Mouse (Mus musculus) telencephalon, adult 2 months (tissue): ENCODE measurements at regions not wholly inside any gene's neighbourhood (a gene's known extent, or its start where the extent isn't known, plus 50 kb on each side); places are given as distances from the start of the nearest gene placed in this dataset.
"Not testable (repeated sequence)": the region's sequence is repeated elsewhere in the genome, so short reads cannot be mapped to it uniquely, and the experiment has no call there.

Source experiments
- DNase-seq: peaks from one replicate; pipeline ENCODE4 v3.0.0-alpha.2; 2011; ENCODE audit warnings: low read depth, low spot score

- no peak for DNase-seq
These were observed 351.5 kb downstream of the Fut8 start for GRCm38 (mm10) chr12:77589416-77589815.

- no peak for DNase-seq
These were observed 356.2 kb downstream of the Fut8 start for GRCm38 (mm10) chr12:77594092-77594491.

DNA sequence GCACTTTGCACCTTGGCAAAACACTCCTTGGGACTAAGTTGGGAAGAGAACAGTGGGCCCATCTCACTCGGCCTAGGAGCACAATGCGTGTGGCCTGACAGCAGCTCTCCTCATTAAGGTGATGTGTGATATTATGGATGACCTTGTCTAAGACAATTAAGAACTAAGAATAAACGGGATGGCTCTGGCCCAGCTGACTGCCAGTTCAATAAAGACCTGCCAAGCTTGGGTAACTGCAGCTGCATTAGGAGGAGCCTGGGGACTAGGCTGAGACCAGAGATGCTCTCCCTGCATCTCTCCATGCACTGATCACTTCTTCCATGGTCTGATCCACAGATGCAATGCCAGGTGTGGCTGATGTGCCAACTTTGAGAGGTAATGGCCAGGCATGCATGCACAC, 356.7 kb downstream of the Fut8 start:
- DNase-seq = no peak

GRCm38 (mm10) chr12:77595821-77596220, 357.9 kb downstream of the Fut8 start:
- DNase-seq = no peak

DNA sequence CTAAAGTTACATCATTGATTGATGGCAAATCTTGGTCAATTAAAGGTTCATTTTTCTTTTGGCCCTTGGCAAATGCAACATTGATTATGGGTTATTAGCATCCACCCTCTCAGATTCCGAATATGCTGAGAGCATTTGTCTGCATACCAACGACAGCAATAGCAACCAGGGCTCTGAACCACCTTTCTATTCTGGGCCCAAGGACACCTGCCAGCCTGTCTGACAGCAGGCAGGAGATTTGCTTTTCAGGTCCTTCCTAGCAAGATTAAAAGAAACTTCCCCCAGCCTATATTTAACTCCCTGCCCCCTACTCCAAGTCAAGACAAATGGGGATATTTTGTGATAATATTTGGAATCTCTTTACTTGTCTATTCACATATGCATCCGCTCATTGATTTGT, 358.8 kb downstream of the Fut8 start:
- DNase-seq = no peak

DNA sequence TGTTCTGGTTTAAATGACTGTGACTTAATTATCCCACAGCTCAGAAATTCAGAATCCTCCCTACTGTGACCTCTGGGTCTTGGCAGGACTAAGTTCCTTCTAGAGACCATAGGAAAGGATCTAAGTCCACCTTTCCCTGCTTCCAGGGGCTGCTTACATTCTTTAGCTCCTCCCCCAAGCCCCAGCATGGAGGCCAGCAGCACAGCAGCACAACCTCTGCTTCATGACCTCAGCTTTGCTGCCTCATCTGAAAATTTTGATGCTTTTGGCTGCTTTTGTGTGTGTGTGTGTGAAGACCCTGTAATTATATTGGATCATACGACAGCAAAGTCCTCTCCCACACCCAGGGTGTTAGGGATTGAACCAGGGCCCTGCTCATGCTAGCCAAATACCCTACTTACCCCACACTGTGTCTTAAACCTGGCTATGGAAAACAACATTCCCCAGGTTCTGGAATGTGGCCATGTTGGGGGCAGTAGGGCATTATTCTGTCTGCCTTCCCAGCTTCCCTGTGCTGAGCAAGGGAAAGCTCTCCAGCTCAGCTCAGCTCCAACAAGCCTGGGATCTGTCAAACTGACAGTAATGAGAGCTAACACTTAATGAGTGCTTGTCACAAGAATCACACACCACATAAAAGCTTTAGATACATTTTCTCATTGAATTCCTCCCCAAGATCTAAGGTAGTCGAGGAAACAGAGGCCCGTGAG, 359.9 kb downstream of the Fut8 start:
- DNase-seq = no peak

- no peak for DNase-seq
These were observed 360.4 kb downstream of the Fut8 start for GRCm38 (mm10) chr12:77598334-77598715.

DNA sequence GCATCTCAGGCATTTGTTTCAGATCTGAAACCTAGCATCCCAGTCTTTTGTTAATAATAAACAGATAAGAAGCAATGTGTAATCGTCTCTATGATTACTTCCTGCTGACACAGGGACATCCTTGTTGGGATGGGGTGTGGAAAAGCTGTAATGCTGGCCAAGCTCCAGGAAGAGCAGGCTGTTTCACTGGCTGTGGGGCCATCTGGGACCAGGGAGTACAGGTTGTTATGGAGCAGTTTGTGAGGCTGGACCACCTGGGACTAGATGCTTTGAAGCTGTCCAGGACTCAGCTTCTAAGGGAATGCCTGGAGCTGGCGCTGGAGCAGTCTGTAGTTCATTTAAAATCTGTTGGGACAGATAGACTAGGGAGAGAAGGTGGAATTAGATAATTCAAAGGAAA, 361.5 kb downstream of the Fut8 start:
- DNase-seq = no peak

DNA sequence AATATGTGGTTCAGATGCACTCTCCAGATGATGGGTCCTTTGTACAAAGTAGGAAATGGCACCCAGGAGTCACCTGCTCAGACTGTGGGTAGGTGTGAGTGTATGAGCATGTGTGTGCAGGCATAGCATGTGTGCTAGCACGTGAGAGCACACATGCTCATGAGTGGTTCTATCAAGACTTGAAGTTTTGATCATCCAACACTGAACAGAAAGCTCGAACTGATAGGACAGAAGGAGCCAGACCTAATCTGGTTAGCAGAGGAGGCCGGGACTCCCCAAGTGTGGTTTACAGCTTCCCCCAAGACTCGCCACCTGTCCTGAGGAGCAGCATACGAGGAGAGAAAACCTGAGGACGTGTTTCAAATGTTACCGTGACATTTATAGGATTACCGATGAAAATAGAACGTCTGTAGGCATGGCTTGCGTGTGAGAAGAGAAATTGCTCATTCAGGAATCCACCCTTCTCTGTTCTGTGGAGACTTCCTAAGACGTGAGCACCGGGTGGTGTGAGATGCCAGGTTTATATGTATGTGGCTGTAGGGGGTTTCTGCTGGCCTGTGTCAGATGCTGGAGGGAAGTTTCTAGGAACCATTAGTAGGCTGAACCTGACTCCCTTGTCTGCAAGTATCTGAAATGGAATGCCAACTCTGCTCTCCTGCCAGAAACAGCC, 366.0 kb downstream of the Fut8 start:
- peak; percentile 59 for DNase-seq

DNA sequence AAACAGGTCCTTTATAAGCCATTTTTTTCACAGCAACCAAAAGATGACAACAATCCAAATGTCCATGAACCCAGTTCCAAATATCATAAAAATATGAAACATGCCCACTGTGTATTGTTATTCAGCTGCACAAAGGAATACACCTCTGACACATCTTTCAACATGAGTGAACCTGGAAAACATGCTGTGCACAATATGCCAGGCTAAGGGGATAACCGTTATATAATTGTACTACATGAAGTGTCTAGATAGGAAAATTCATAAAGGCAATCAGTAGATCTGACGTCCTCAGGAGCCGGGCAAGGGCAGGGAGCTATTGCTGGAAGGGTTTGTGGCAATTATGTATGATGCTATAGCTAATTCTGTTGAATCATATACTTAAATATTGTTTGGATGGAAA, 379.6 kb downstream of the Fut8 start:
- DNase-seq = no peak

DNA sequence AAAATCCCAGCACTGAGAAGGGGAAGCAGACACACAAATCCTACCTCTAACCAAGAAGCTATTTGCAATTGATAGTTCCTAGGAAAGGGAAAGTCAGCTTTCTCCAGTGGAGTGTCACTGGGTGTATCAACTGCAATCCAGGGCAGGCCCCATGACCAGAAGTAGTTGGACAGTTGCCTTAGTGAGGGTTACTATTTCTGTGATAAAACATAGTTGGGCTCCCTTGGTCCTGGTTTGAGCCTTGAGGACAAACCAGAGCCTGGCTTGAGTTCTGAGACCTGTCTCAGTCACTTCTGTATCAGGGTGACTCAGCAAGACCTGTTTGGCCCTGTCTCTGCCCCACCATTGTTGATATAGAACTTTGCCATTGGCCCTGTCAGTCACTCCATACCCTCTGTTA, 384.3 kb downstream of the Fut8 start:
- DNase-seq = no peak

GRCm38 (mm10) chr12:77624323-77624722, 386.4 kb downstream of the Fut8 start:
- DNase-seq = not testable (repeated sequence)

- DNase-seq = no peak
These were observed 390.5 kb downstream of the Fut8 start for GRCm38 (mm10) chr12:77628358-77628850.

DNA sequence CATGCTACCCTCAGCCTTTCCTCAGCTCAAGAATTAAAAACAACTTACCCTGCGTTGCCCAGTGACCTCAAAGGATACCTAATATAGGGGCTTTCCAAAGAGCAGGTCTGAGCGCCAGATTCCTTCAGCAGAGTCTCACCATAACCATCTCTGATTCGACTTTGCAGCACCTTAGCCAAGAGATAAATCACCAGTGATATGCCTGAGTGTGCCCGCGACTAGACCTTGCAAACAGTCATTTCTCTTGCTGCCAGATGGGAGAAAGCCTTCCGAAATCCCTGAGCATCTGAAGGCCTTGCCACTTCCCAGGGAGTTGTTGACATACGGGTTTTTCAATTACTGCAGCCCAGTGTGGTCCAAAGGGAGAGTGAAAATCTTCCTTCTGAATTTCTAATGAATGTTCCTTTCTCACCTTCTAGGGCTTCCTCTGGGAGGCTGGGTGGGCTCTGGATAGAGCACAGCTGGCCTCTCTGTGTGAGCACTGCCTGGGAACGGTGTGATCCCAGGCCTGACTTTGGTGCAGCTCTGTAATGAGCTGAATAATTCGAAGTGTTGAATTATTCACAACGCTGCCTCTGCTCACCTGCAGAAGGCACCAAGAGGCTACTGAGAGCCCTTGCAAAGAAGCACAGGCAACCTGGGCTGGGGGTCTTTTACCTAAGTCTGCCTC, 396.2 kb downstream of the Fut8 start:
- DNase-seq = no peak

GRCm38 (mm10) chr12:77638266-77638665, 400.3 kb downstream of the Fut8 start:
- DNase-seq = peak; percentile 27

- no peak for DNase-seq
These were observed 404.4 kb downstream of the Fut8 start for GRCm38 (mm10) chr12:77642336-77642735.

GRCm38 (mm10) chr12:77647841-77648240, 409.9 kb downstream of the Fut8 start:
- no peak for DNase-seq

GRCm38 (mm10) chr12:77654282-77654681, 416.4 kb downstream of the Fut8 start:
- DNase-seq = no peak

DNA sequence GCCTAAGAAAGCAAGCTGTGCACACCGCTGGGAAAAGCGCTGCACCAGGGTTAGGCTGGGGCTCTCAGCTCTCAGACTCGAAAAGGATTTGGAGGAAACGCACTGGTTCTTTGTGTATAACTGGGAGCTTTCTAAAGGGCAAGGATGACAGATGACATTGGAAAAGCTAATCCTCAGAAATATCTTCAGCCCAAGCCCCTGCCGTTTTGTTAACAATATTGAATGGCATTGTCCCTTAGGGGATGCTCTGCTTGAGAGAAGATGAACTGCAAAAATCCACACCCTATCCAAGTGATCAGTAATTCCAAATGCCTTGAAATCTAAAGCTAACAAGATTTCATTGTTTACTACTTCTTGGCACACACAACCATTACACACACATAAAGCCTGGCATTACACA, 419.1 kb downstream of the Fut8 start:
- no peak for DNase-seq

- DNase-seq = no peak
These were observed 420.0 kb downstream of the Fut8 start for GRCm38 (mm10) chr12:77657878-77658277.

DNA sequence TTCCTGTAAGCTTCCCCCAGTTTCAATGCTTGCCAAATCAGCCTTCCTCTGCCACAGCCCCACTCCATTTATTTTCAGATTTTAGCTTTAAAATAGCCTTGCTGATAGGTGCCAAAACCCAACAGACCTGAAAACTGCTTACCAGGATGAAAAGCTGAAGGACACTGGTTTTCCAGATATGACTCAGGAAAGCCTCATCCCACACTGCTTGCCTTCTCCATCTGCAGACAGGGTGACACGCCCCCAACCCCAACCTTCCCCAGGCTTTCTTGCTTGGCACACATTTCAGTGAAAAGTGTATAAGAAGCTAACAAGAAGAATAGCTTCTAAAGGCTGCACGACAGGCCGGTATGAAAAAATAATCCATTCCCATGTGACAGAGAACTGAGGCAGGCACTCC, 425.3 kb downstream of the Fut8 start:
- peak; percentile 61 for DNase-seq

- no peak for DNase-seq
These were observed 425.9 kb downstream of the Fut8 start for GRCm38 (mm10) chr12:77663665-77664374.
